Mouse (Mus musculus) ES-Bruce4 (cell line): ENCODE results near the gene Nop14. TPM values are rescaled to one million over a fixed set of nuclear protein-coding genes. Genes with fewer than 3 reads are reported as not detected.
"Not testable (repeated sequence)": the region's sequence is repeated elsewhere in the genome, so short reads cannot be mapped to it uniquely, and the experiment has no call there.

Experiments
- H3K27ac ChIP-seq: 2 replicates; pipeline ENCODE4 v1.5.1; 2012; ENCODE audit warnings: low read length, inconsistent platforms; ENCODE audit not compliant: insufficient read depth
- H3K27me3 ChIP-seq: 2 replicates; pipeline ENCODE4 v1.6.1; 2012; ENCODE audit warnings: mild to moderate bottlenecking, low read length, inconsistent platforms; ENCODE audit not compliant: control insufficient read depth, poor library complexity, insufficient read depth, severe bottlenecking
- H3K36me3 ChIP-seq: 2 replicates; pipeline ENCODE4 v1.6.1; 2012; ENCODE audit warnings: inconsistent platforms, mild to moderate bottlenecking, low read length, moderate library complexity; ENCODE audit not compliant: control insufficient read depth, poor library complexity, insufficient read depth, severe bottlenecking
- H3K4me1 ChIP-seq: one replicate; pipeline ENCODE4 v1.8.1; 2011; ENCODE audit warnings: low read length; ENCODE audit not compliant: control insufficient read depth, insufficient read depth
- H3K4me3 ChIP-seq: 2 replicates; pipeline ENCODE4 v1.5.1; 2011; ENCODE audit warnings: low read depth, mild to moderate bottlenecking, low read length
- H3K9ac ChIP-seq: 2 replicates; pipeline ENCODE4 v1.6.1; 2012; ENCODE audit warnings: low read depth, mild to moderate bottlenecking, inconsistent platforms; ENCODE audit not compliant: poor library complexity, severe bottlenecking
- H3K9me3 ChIP-seq: replicated peaks from 2 replicates; pipeline ENCODE4 v1.6.1; 2012; ENCODE audit warnings: mild to moderate bottlenecking, low read length, inconsistent platforms; ENCODE audit not compliant: control insufficient read depth, poor library complexity, insufficient read depth, severe bottlenecking
- CTCF ChIP-seq: IDR thresholded peaks from one replicate; pipeline ENCODE4 v1.8.1; 2011; ENCODE audit warnings: low read depth, low read length
- EP300 ChIP-seq: IDR thresholded peaks from 2 replicates; pipeline ENCODE4 v1.6.1; 2011; ENCODE audit warnings: low read depth, low read length; ENCODE audit not compliant: insufficient read depth
- POLR2A ChIP-seq: IDR thresholded peaks from one replicate; pipeline ENCODE4 v1.8.1; 2011; ENCODE audit warnings: low read length; ENCODE audit not compliant: insufficient read depth
- polyA plus RNA-seq: library from polyadenylated mRNA; stranded (reverse); fragments of >200 nt; gene quantifications from 2 replicates; pipeline ENCODE4 v1.2.4, GENCODE M21; 2011; ENCODE audit warnings: low read depth; ENCODE audit not compliant: missing spikeins, insufficient read depth, insufficient read length

Gene Nop14
- polyA plus RNA-seq, 1 experiment: 82.6 TPM

- Histone ChIP-seq H3K36me3 (peaks cover 6% of the 10 kb centered on the region; the same call in 1 of the 2 replicates), H3K9me3 (no peaks in the 10 kb centered on the region), H3K4me1 (no peaks in the 10 kb centered on the region), H3K27ac (no peak overlapping the region), H3K9ac (no peak overlapping the region), H3K27me3 (no peaks in the 10 kb centered on the region), H3K4me3 (no peak overlapping the region)
- no peak for TF ChIP-seq POLR2A
- no peak for TF ChIP-seq CTCF
- no peak for TF ChIP-seq EP300
Observed at GRCm38 (mm10) chr5:34604576-34604975, 55.4 kb downstream of the Nop14 start.

GRCm38 (mm10) chr5:34593202-34593727 lies 66.7 kb downstream of the Nop14 start:
- H3K36me3 ChIP-seq: no peaks in the 10 kb centered on the region
- no peak overlapping the region for H3K9ac ChIP-seq
- H3K9me3 ChIP-seq: no peaks in the 10 kb centered on the region
- TF ChIP-seq POLR2A: no peak
- TF ChIP-seq CTCF: no peak
- TF ChIP-seq EP300: no peak
- no peak overlapping the region for H3K4me3 ChIP-seq
- H3K27ac ChIP-seq: no peak overlapping the region
- H3K27me3 ChIP-seq: no peaks in the 10 kb centered on the region
- H3K4me1 ChIP-seq: peaks cover 2% of the 10 kb centered on the region

- Histone ChIP-seq H3K4me1 (peaks cover 2% of the 10 kb centered on the region), H3K36me3 (no peaks in the 10 kb centered on the region), H3K27me3 (no peaks in the 10 kb centered on the region), H3K27ac (no peak overlapping the region), H3K4me3 (no peak overlapping the region), H3K9me3 (no peaks in the 10 kb centered on the region), H3K9ac (no peak overlapping the region)
- TF ChIP-seq POLR2A (no peak), CTCF (no peak), EP300 (no peak)
Observed at GRCm38 (mm10) chr5:34592666-34593065, 67.3 kb downstream of the Nop14 start.

GRCm38 (mm10) chr5:34592224-34592623 lies 67.7 kb downstream of the Nop14 start:
- H3K4me1 ChIP-seq, H3K36me3 ChIP-seq, H3K27me3 ChIP-seq, H3K9me3 ChIP-seq, H3K9ac ChIP-seq, H3K4me3 ChIP-seq, H3K27ac ChIP-seq: not testable (repeated sequence)

GRCm38 (mm10) chr5:34591388-34592004 lies 68.5 kb downstream of the Nop14 start:
- TF ChIP-seq POLR2A (no peak), CTCF (no peak), EP300 (no peak)
- no peak overlapping the region for H3K27ac ChIP-seq

GRCm38 (mm10) chr5:34590702-34591101 lies 69.2 kb downstream of the Nop14 start:
- no peak for TF ChIP-seq CTCF
- no peak for TF ChIP-seq POLR2A
- H3K36me3 ChIP-seq: no peaks in the 10 kb centered on the region
- no peak overlapping the region for H3K27ac ChIP-seq
- no peaks in the 10 kb centered on the region for H3K27me3 ChIP-seq
- H3K4me1 ChIP-seq: peaks cover 2% of the 10 kb centered on the region
- H3K9ac ChIP-seq: no peak overlapping the region
- H3K9me3 ChIP-seq: no peaks in the 10 kb centered on the region
- no peak overlapping the region for H3K4me3 ChIP-seq

More at GRCm38 (mm10) chr5:34591388-34592004, 68.5 kb downstream of the Nop14 start:
- peaks cover 2% of the 10 kb centered on the region for H3K4me1 ChIP-seq
- H3K27me3 ChIP-seq: no peaks in the 10 kb centered on the region
- H3K4me3 ChIP-seq: no peak overlapping the region
- no peaks in the 10 kb centered on the region for H3K9me3 ChIP-seq
- no peak overlapping the region for H3K9ac ChIP-seq
- no peaks in the 10 kb centered on the region for H3K36me3 ChIP-seq
